In genomic region chr4:63402056-63402455, GRCm38 (mm10) we compare ENCODE assay signal across 8 mouse cellular contexts. TPM values are rescaled to one million over a fixed set of nuclear protein-coding genes. Genes with fewer than 3 reads are reported as not detected.
DNase-seq lines count a peak whose midpoint lies in the region; ATAC-seq lines count a peak whose summit lies in the region.
"Had no signal": no experiment of that assay in that cellular context is flagged by ENCODE, and none has a peak within 500 bp of the region (broad histone marks: within the 10 kb centered on the region; RNA-seq: fewer than 3 reads in every experiment).

No protein-coding gene starts in this region.

- H3K4me1 ChIP-seq in lung, embryonic 15.5 days, result peaks cover 77% of the 10 kb centered on the region
- peaks cover 38% of the 10 kb centered on the region for H3K4me1 ChIP-seq in limb, embryonic 11.5 days (ENCODE audit: control insufficient read depth, insufficient read depth, low read length)
- peaks cover 36% of the 10 kb centered on the region for H3K4me1 ChIP-seq in neural tube, embryonic 15.5 days

- H3K9ac ChIP-seq in lung, embryonic 15.5 days, result no peak overlapping the region; the same call in 1 of the 2 replicates
- peak overlapping the region; percentile 63; the same call in 1 of the 2 replicates for H3K9ac ChIP-seq in limb, embryonic 11.5 days (ENCODE audit: low read length)
- H3K9ac ChIP-seq in neural tube, embryonic 15.5 days (replicated peaks), result no peak overlapping the region
- H3K9ac ChIP-seq: hindbrain, embryonic 15.5 days had no signal

- 53% methylated on average over 10 of the region's 10 CpGs for WGBS in lung, embryonic 15.5 days
- WGBS in limb, embryonic 11.5 days, result 91% methylated on average over 10 of the region's 10 CpGs
- WGBS in neural tube, embryonic 15.5 days, result over 99% methylated on average over 10 of the region's 10 CpGs

- H3K4me2 ChIP-seq in lung, embryonic 15.5 days, result peak overlapping the region; percentile 60
- H3K4me2 ChIP-seq in limb, embryonic 11.5 days (ENCODE audit: low read depth, severe bottlenecking), result peak overlapping the region; percentile 49
- 0 out of 2 replicates have a peak overlapping the region, but pooled peaks have one; percentile 35 for H3K4me2 ChIP-seq in neural tube, embryonic 15.5 days

- 0 out of 2 replicates have a peak, but pooled peaks cover 3% of the 10 kb centered on the region for H3K36me3 ChIP-seq in lung, embryonic 15.5 days
- H3K36me3 ChIP-seq in limb, embryonic 11.5 days (ENCODE audit: control insufficient read depth, insufficient read depth, low read length), result 0 out of 2 replicates have a peak, but pooled peaks cover 3% of the 10 kb centered on the region
- no peaks in the 10 kb centered on the region for H3K36me3 ChIP-seq in neural tube, embryonic 15.5 days
- H3K36me3 ChIP-seq: hindbrain, embryonic 15.5 days had no signal

- no peak for DNase-seq in lung, postnatal 25 days (ENCODE audit: low spot score)
- DNase-seq in limb, embryonic 11.5 days (ENCODE audit: low spot score), result no peak
- DNase-seq in frontal cortex, postnatal 10 days (ENCODE audit: low spot score in 2 of 2), result no peak
- DNase-seq in left cerebral cortex, adult 18-20 months (ENCODE audit: low spot score in 2 of 2), result no peak

- no peaks in the 10 kb centered on the region for H3K9me3 ChIP-seq in lung, embryonic 15.5 days
- no peaks in the 10 kb centered on the region for H3K9me3 ChIP-seq in limb, embryonic 11.5 days (ENCODE audit: control insufficient read depth, low read length)
- no peaks in the 10 kb centered on the region for H3K9me3 ChIP-seq in neural tube, embryonic 15.5 days (replicated peaks)
- H3K9me3 ChIP-seq: hindbrain, embryonic 15.5 days had no signal

- ATAC-seq in lung, embryonic 15.5 days (ENCODE audit: borderline replicate concordance, extremely low read depth, low FRiP score, low TSS enrichment), result no peak
- ATAC-seq in erythroblast, adult 5-6 weeks (replicated peaks; ENCODE audit: low FRiP score, poor library complexity, severe bottlenecking), result peak; percentile 54
- ATAC-seq in limb, embryonic 11.5 days (ENCODE audit: insufficient number of reproducible peaks, low FRiP score, low TSS enrichment, low read depth), result no peak
- ATAC-seq in neural tube, embryonic 15.5 days (ENCODE audit: low FRiP score), result no peak

- H3K27me3 ChIP-seq in lung, embryonic 15.5 days, result no peaks in the 10 kb centered on the region
- H3K27me3 ChIP-seq in limb, embryonic 11.5 days (ENCODE audit: control insufficient read depth, insufficient read depth, low read length), result no peaks in the 10 kb centered on the region
- no peaks in the 10 kb centered on the region for H3K27me3 ChIP-seq in neural tube, embryonic 15.5 days (replicated peaks)
- H3K27me3 ChIP-seq: hindbrain, embryonic 15.5 days had no signal

- H3K27ac ChIP-seq in lung, embryonic 15.5 days, result peak overlapping the region; percentile 98
- no peak overlapping the region; the same call in 1 of the 2 replicates for H3K27ac ChIP-seq in limb, embryonic 11.5 days (replicated peaks; ENCODE audit: low read depth, low read length)
- H3K27ac ChIP-seq in neural tube, embryonic 15.5 days (replicated peaks), result no peak overlapping the region

- peak overlapping the region; percentile 43 for H3K4me3 ChIP-seq in lung, embryonic 15.5 days
- no peak overlapping the region for H3K4me3 ChIP-seq in limb, embryonic 11.5 days (ENCODE audit: low read depth, low read length)
- H3K4me3 ChIP-seq in neural tube, embryonic 15.5 days (replicated peaks), result no peak overlapping the region

RNA-seq across cellular contexts. Expression of gene Akna, which starts 1.1 kb away (rescaled TPM):
- polyA plus RNA-seq in lung, embryonic 15.5 days (2015; fragmentation: Nextera tagmentation; extraction: Ambion mirVana), result 9.0 and 10.4 TPM in 2 replicates
- total RNA-seq in erythroblast, adult 5-6 weeks (2015; ENCODE audit: low replicate concordance), result 16.9 and 18.4 TPM in 2 replicates
- total RNA-seq in erythroblast, adult 5-6 weeks (2017; ENCODE audit: low replicate concordance), result 8.2 and 9.5 TPM in 2 replicates
- 9.5 and 10.9 TPM in 2 replicates for polyA plus RNA-seq in limb, embryonic 11.5 days (2014; fragmentation: Nextera tagmentation; extraction: Ambion mirVana)
- polyA plus RNA-seq in neural tube, embryonic 15.5 days (2015; fragmentation: Nextera tagmentation; extraction: Ambion mirVana), result 3.1 and 7.3 TPM in 2 replicates
- 1 to 10 TPM; 3.3 TPM for total RNA-seq in left cerebral cortex, adult 18-20 months (2021)

RNA-seq across cellular contexts. Expression of gene Orm2, which starts 39.8 kb away (rescaled TPM):
- not detected in 2 replicates for polyA plus RNA-seq in lung, embryonic 15.5 days (2015; fragmentation: Nextera tagmentation; extraction: Ambion mirVana)
- total RNA-seq in erythroblast, adult 5-6 weeks (2015; ENCODE audit: low replicate concordance), result not detected in 2 replicates
- total RNA-seq in erythroblast, adult 5-6 weeks (2017; ENCODE audit: low replicate concordance), result not detected in 2 replicates
- not detected in 2 replicates for polyA plus RNA-seq in limb, embryonic 11.5 days (2014; fragmentation: Nextera tagmentation; extraction: Ambion mirVana)
- not detected in 2 replicates for polyA plus RNA-seq in neural tube, embryonic 15.5 days (2015; fragmentation: Nextera tagmentation; extraction: Ambion mirVana)
- not detected for total RNA-seq in left cerebral cortex, adult 18-20 months (2021)
- polyA plus RNA-seq: hindbrain, embryonic 15.5 days had no signal

RNA-seq across cellular contexts. Expression of gene Orm3, which starts 46.1 kb away (rescaled TPM):
- polyA plus RNA-seq in lung, embryonic 15.5 days (2015; fragmentation: Nextera tagmentation; extraction: Ambion mirVana), result not detected in 2 replicates
- not detected in 2 replicates for total RNA-seq in erythroblast, adult 5-6 weeks (2015; ENCODE audit: low replicate concordance)
- not detected in 2 replicates for total RNA-seq in erythroblast, adult 5-6 weeks (2017; ENCODE audit: low replicate concordance)
- polyA plus RNA-seq in limb, embryonic 11.5 days (2014; fragmentation: Nextera tagmentation; extraction: Ambion mirVana), result not detected in 2 replicates
- polyA plus RNA-seq in neural tube, embryonic 15.5 days (2015; fragmentation: Nextera tagmentation; extraction: Ambion mirVana), result not detected in 2 replicates
- total RNA-seq in left cerebral cortex, adult 18-20 months (2021), result not detected
- polyA plus RNA-seq: hindbrain, embryonic 15.5 days had no signal

RNA-seq across cellular contexts. Expression of gene Orm1, which starts 57.7 kb away (rescaled TPM):
- not detected in 2 replicates for polyA plus RNA-seq in lung, embryonic 15.5 days (2015; fragmentation: Nextera tagmentation; extraction: Ambion mirVana)
- 26.3 TPM in 1 of 2 replicates, not detected in the other for total RNA-seq in erythroblast, adult 5-6 weeks (2015; ENCODE audit: low replicate concordance)
- total RNA-seq in erythroblast, adult 5-6 weeks (2017; ENCODE audit: low replicate concordance), result 14.8 and 18.0 TPM in 2 replicates
- polyA plus RNA-seq in limb, embryonic 11.5 days (2014; fragmentation: Nextera tagmentation; extraction: Ambion mirVana), result not detected in 2 replicates
- polyA plus RNA-seq in neural tube, embryonic 15.5 days (2015; fragmentation: Nextera tagmentation; extraction: Ambion mirVana), result not detected in 2 replicates
- total RNA-seq in left cerebral cortex, adult 18-20 months (2021), result not detected
- polyA plus RNA-seq: hindbrain, embryonic 15.5 days had no signal
